Mouse (Mus musculus) activated CD4-positive, CD25-positive, alpha-beta regulatory T cell, adult 4 months (primary cell): ENCODE data around the gene Rab11fip3. TPM values are rescaled to one million over a fixed set of nuclear protein-coding genes. Genes with fewer than 3 reads are reported as not detected.
"Not testable (repeated sequence)": the region's sequence is repeated elsewhere in the genome, so short reads cannot be mapped to it uniquely, and the experiment has no call there.

Source experiments
- ATAC-seq: one replicate; pipeline ENCODE4 v1.8.0; 2017
- polyA plus RNA-seq, 2 experiments: library from polyadenylated mRNA; unstranded; fragments of 100-300 nt; shearing (Covaris generic); gene quantifications; one replicate each; pipeline ENCODE4 v1.2.1; 2017

Gene Rab11fip3
- 1 to 10 TPM; 2.4 to 2.7 TPM for polyA plus RNA-seq

- peak; percentile 96 for ATAC-seq
Measured at GRCm38 (mm10) chr17:26068831-26069739, at the start of gene Rab11fip3. Gene Rab11fip3 (minus strand): TSS chr17:26069555.

DNA sequence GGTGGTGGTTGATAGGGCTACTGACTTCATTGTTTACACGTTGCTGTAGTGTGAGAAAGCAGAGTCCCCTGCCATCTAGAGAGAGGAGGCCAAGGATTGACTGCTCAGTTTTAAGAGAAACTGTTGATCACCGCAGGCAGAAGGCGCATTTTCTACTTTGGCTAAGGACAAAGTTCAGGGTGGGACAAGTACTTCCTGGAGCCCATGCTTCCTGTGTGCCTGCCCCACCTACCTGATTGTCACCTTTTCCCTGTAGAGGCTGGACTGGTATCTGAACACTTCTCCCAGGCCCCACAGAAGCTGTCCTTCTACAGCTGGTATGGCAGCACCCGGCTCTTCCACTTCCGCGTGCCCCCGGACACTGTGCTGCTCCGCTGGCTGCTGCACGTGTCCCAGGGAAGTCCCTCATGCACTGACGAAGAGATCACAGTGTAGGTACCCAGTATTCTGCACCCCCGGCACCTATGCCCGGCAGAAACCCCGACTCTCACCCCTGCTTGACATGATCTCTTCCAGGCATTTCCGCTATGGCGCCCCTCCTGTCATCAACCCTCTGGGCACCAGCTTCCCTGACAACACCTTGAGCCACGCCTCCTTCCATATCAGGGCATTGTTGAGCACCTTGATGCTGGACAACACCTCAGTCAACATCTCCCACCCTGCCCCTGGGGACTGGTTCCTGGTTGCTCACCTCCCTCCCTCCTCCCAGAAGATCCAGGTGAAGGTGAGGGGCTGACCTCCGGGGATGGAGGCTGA is 47.3 kb upstream of the Rab11fip3 start:
- no peak for ATAC-seq

DNA sequence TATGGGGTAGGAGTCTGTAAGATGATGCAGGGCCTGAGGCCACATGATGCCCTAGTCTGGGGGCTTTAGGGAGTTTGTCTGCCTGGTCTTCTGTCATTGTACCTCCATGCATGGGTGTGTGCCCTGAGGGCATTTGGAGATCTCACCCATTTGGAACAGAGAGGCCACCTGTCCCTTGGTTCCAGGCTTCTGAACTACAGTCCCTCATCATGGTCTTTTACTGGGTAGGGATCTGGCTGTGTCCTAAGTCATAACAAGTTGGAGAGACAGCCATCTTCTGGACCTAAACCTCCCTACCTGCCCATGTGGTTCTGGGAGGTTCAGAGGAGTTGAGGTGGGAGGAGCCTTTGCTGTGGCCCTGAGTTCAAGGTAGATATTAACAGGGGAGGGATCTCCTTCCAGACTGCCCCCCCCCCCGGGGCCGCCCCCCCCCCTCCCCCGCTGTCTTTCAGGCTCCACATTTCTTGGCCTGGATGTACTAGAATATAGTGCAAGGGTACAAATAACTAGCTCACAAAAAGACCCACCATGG is 46.7 kb upstream of the Rab11fip3 start:
- ATAC-seq: no peak

GRCm38 (mm10) chr17:26115205-26115898 is 46.0 kb upstream of the Rab11fip3 start:
- no peak for ATAC-seq

DNA sequence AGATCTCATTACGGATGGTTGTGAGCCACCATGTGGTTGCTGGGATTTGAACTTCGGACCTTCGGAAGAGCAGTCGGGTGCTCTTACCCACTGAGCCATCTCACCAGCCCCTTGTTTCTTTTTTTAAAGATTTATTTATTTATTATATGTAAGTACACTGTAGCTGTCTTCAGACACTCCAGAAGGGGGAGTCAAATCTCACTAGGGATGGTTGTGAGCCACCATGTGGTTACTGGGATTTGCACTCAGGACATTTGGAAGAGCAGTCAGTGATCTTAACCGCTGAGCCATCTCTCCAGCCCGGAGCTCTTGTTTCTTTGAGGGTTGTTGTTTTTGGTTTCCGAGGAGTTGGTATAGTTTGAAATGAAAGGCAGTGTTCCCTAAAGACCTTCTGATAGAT is 45.1 kb upstream of the Rab11fip3 start:
- not testable (repeated sequence) for ATAC-seq

DNA sequence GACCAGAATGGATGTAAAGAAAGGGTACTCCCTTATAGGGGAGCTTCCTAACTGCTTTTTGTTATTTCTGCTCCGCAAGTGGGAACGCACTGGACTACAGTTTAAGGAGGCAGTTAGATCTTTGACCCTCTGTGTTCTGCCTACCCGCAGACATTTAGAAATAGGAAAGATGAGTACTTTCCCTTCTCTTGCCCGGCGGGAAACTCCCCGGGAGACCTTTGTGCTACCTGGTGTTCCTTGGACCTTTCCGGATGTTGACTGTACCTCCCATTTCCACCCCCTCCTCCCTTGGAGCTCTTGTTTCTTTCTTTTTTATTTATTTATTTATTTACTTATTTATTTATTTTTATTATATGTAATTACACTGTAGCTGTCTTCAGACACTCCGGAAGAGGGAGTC is 44.7 kb upstream of the Rab11fip3 start:
- ATAC-seq: no peak

GRCm38 (mm10) chr17:26113181-26113948 is 44.0 kb upstream of the Rab11fip3 start, which contains the start of gene Tmem8:
Gene Tmem8 (plus strand): TSS chr17:26113299.
- peak; percentile 74 for ATAC-seq

- ATAC-seq: no peak
Measured at GRCm38 (mm10) chr17:26112751-26113150, 43.4 kb upstream of the Rab11fip3 start.

GRCm38 (mm10) chr17:26111722-26112121 is 42.4 kb upstream of the Rab11fip3 start:
- ATAC-seq: no peak

DNA sequence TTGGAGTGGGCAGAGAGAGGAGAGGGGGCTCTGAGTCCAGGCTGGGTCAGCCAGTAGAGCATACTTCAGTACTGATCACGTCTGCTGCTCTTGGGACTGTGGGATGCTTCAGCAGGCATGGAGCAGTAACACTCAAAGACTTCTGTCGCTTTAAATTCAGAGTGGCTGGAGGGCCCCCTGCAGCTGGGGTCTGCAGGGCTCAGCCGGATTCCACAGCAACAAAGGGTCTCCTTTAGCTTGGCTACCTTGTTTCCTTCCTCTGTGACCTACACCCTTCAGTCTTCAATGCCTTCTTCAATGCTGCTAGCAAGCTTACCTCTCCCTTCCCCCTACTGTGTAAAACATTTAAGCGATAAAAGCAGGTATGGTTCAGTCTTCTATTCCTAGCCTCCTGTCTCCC is 41.7 kb upstream of the Rab11fip3 start:
- ATAC-seq: no peak

- no peak for ATAC-seq
Measured at GRCm38 (mm10) chr17:26110156-26110555, 40.8 kb upstream of the Rab11fip3 start.

DNA sequence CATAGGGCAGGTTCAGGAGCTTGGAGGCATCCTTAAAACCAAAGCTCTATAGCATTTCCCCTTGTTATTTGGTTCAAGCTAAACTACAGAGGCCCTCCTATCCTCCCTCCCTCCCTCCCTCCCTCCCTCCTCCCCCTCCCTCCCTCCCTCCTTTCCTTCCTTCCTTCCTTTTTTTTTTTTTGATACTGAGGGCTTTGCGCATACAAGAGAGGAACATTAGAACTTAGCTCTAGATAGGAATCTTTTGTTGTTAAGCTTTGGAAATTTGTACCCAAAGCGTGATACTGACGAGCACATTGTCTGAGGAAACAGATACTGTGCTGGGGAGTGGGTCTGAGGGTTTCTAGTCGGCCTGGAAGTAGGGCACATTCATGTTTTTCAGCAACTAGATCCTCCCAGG is 36.3 kb upstream of the Rab11fip3 start:
- no peak for ATAC-seq

GRCm38 (mm10) chr17:26101478-26101877 is 32.1 kb upstream of the Rab11fip3 start:
- no peak for ATAC-seq

- no peak for ATAC-seq
Measured at GRCm38 (mm10) chr17:26100166-26100565, 30.8 kb upstream of the Rab11fip3 start.

- ATAC-seq: not testable (repeated sequence)
Measured at GRCm38 (mm10) chr17:26099316-26099715, 30.0 kb upstream of the Rab11fip3 start.

DNA sequence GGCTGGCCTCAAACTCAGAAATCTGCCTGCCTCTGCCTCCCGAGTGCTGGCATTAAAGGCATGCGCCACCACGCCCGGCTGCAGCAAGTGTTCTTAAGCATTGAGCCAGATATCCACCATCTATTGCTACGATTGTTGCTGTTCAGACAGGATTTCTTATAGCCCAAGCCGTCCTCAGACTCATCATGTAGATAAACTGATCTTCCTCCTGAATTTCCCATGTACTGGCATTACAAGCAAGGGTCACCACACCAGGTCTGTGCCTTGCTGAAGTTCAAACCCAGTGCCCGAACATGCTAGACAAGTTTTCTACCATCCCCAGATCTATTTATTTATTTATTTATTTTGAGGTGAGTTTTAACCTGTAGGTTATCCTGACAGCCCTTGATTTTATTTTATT is 29.1 kb upstream of the Rab11fip3 start:
- no peak for ATAC-seq

- peak; percentile 19 for ATAC-seq
Measured at GRCm38 (mm10) chr17:26095121-26095740, 25.9 kb upstream of the Rab11fip3 start, which contains the start of gene Nme4. Gene Nme4 (minus strand): TSS chr17:26095602.

DNA sequence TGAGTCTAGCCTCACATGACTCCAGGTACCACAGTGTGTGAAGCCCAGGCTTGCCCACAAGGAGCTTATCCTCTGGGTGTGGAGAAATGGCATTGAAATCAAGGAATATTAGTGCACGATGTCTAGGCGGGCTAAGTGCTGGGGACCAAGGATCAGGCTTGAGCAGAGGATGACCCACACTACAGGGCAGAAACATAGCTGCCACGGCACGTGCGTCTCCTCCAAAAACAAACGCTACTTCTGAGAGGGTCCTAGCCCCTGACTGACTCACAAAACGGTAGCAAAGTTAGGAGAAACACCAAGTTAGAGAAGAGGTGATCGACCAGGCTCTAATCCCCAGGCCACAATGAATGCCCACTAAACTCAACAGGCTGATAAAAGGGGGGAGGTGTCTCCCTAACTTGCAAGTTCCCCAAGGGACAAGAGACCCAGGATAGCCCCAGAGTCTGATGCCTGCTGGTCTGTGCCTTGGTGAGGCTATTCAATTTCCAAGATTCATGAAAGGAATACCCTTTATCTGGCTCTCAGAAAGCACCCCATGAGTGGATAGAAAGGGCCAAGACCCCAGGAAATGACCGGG is 25.3 kb upstream of the Rab11fip3 start:
- ATAC-seq: no peak

DNA sequence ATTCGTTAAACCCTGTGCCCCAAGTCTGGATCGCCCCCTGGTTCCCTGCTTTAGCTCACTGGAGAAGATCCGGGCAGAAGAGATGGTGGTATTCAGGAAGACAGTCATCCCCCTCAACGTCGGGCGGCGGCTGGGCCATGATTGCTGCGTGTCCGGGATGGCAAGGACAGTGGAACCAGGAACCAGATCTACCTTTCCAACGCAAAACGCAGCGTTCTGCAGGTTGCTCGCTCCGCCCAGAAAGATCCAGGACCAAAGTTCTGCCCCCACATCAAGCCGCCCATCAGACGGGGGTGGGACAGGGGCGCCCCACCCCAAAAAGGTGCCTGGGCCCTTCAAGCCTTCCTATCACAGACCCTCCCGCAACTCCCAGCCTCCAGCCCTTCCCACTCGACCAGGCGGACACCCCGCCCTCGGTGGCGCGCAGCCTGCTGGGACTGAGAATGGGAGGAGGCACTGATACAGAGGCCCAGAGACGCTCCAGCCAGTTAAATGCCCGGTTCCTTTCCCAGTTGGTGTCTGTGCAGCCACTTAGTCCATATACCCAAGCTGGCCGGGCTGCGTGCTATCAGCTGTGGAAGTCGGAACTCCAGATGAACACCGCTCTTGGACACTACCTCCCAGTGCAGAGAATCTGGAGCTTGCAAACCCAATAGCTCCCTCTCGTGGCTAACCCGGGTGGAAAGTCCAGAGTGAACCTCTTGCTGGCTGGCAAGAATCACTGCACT is 20.7 kb upstream of the Rab11fip3 start, which contains the start of gene Decr2:
TSS of gene Decr2 (minus strand) at position 433 of the 728 bp plus-strand sequence.
- peak; percentile 59 for ATAC-seq

DNA sequence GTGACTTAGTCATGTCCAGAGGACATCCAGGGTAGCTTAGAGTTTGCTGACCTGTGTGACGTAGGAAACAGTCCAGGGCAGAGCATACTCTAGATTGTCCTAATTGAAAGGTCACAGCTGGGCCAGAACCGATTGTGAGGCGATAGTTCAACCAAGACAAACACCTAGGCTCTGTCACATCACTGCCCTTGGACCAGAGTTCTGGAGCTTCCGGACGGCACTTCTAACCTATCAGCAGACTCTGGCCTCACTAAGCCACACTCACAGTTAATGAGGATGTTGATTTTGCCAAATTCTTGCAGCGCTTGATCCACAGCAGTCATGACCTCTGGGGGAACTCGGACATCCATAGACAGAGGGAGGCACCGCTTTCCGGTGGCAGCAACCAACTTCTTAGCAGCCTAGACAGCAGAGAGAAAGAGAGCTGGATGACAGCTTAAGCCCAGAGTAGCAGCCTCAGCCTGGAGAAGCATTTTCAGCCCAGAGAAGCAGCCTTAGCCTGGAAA is 17.8 kb upstream of the Rab11fip3 start:
- no peak for ATAC-seq
